Mouse (Mus musculus) ES-Bruce4 (cell line): ENCODE measurements around the gene Ackr2.

Source experiments
- EP300 ChIP-seq: IDR thresholded peaks from 2 replicates; pipeline ENCODE4 v1.6.1; 2011; ENCODE audit warnings: low read depth, low read length; ENCODE audit not compliant: insufficient read depth
- POLR2A ChIP-seq: IDR thresholded peaks from one replicate; pipeline ENCODE4 v1.8.1; 2011; ENCODE audit warnings: low read length; ENCODE audit not compliant: insufficient read depth

- TF ChIP-seq EP300 (no peak), POLR2A (no peak)
Measured at GRCm38 (mm10) chr9:121948431-121948830, 50.3 kb downstream of the Ackr2 start.
